Mouse (Mus musculus): Measurements from ENCODE around the gene Syk. TPM values are rescaled to one million over a fixed set of nuclear protein-coding genes. Genes with fewer than 3 reads are reported as not detected.

Syk gene
- polyA plus RNA-seq, 1 experiment = not detected

- TF ChIP-seq GATA1 (IDR thresholded peaks at IDR 0.05; ENCODE audit: low read length) = no peak
These were observed 107.5 kb downstream of the Syk start for GRCm38 (mm10) chr13:52690425-52690824.

- TF ChIP-seq GATA1 (IDR thresholded peaks at IDR 0.05; ENCODE audit: low read length) = no peak
These were observed 109.3 kb downstream of the Syk start for GRCm38 (mm10) chr13:52692311-52692710.

- no peak for TF ChIP-seq GATA1 (IDR thresholded peaks at IDR 0.05; ENCODE audit: low read length)
These were observed 111.9 kb downstream of the Syk start for GRCm38 (mm10) chr13:52694857-52695256.

Other genes starting within 250 kb of the Syk start
- gene Diras2, start 51.9 kb upstream of the Syk start, polyA plus RNA-seq (2012) = not detected in 2 replicates